Mouse (Mus musculus) heart, adult 2 months (tissue): Measurements from ENCODE around the gene Pkp3. TPM values are rescaled to one million over a fixed set of nuclear protein-coding genes. Genes with fewer than 3 reads are reported as not detected.

Source experiments
- DNase-seq, 2 experiments: peaks; one replicate each; pipeline ENCODE4 v3.0.0; 2021
- H3K27ac ChIP-seq: fragments of 200-600 bp; 2 replicates; pipeline ENCODE4 v1.8.1; 2022
- H3K27me3 ChIP-seq: fragments of 200-500 bp; 2 replicates; pipeline ENCODE4 v1.6.1; 2012; ENCODE audit warnings: mild to moderate bottlenecking, low read length, inconsistent platforms, mixed read lengths; ENCODE audit not compliant: control insufficient read depth, insufficient read depth
- H3K36me3 ChIP-seq: fragments of 200-500 bp; 2 replicates; pipeline ENCODE4 v1.6.1; 2012; ENCODE audit warnings: low read length, inconsistent platforms; ENCODE audit not compliant: control insufficient read depth, insufficient read depth
- H3K4me1 ChIP-seq: fragments of 200-500 bp; 2 replicates; pipeline ENCODE4 v1.6.1; 2011; ENCODE audit warnings: low read length; ENCODE audit not compliant: control insufficient read depth, insufficient read depth
- H3K4me3 ChIP-seq: fragments of 200-600 bp; 2 replicates; pipeline ENCODE4 v1.8.1; 2022
- H3K79me2 ChIP-seq: fragments of 200-500 bp; replicated peaks from 2 replicates; pipeline ENCODE4 v1.6.1; 2012; ENCODE audit warnings: mild to moderate bottlenecking, inconsistent platforms, low read length, moderate library complexity, mixed read lengths; ENCODE audit not compliant: control insufficient read depth, insufficient read depth
- H3K9ac ChIP-seq: fragments of 200-500 bp; 2 replicates; pipeline ENCODE4 v1.6.1; 2012; ENCODE audit warnings: low read depth, mild to moderate bottlenecking, control low read depth, inconsistent platforms, low read length, mixed read lengths
- CTCF ChIP-seq: fragments of 200-600 bp; IDR thresholded peaks from 2 replicates; pipeline ENCODE4 v1.8.1; 2022; ENCODE audit warnings: antibody characterized with exemption, mild to moderate bottlenecking, moderate library complexity
- EP300 ChIP-seq: fragments of 200-500 bp; IDR thresholded peaks from 2 replicates; pipeline ENCODE4 v1.6.1; 2011; ENCODE audit warnings: low read depth, low read length, control low read depth; ENCODE audit not compliant: insufficient read depth
- POLR2A ChIP-seq: fragments of 200-500 bp; IDR thresholded peaks from 2 replicates; pipeline ENCODE4 v1.6.1; 2011; ENCODE audit warnings: mild to moderate bottlenecking, low read depth, low read length, control low read depth; ENCODE audit not compliant: insufficient read depth
- WGBS: fragments of 180-500 bp; shearing (Covaris S2); methylation state at CpG from one replicate; pipeline ENCODE4 v1.1.7; 2018; 5-methylcytosine and 5-hydroxymethylcytosine counted together
- intact Hi-C: fragments of 180-260 bp; cut with DNase I; formaldehyde crosslinking; loops from one replicate; pipeline ENCODE4 v1.15.1; 2025
- polyA plus RNA-seq: library from polyadenylated mRNA; depleted of rRNA; stranded (reverse); fragments of >200 nt; gene quantifications from 2 replicates; pipeline ENCODE4 v1.2.3, GENCODE M21; 2012
- total RNA-seq, 2 experiments: library from RNA; stranded (reverse); gene quantifications; 2 replicates each; pipeline ENCODE4 v1.2.3; 2021

Gene Pkp3
- total and polyA plus RNA-seq, 3 experiments: 0.20 to 1.6 (median 0.21) TPM

DNA sequence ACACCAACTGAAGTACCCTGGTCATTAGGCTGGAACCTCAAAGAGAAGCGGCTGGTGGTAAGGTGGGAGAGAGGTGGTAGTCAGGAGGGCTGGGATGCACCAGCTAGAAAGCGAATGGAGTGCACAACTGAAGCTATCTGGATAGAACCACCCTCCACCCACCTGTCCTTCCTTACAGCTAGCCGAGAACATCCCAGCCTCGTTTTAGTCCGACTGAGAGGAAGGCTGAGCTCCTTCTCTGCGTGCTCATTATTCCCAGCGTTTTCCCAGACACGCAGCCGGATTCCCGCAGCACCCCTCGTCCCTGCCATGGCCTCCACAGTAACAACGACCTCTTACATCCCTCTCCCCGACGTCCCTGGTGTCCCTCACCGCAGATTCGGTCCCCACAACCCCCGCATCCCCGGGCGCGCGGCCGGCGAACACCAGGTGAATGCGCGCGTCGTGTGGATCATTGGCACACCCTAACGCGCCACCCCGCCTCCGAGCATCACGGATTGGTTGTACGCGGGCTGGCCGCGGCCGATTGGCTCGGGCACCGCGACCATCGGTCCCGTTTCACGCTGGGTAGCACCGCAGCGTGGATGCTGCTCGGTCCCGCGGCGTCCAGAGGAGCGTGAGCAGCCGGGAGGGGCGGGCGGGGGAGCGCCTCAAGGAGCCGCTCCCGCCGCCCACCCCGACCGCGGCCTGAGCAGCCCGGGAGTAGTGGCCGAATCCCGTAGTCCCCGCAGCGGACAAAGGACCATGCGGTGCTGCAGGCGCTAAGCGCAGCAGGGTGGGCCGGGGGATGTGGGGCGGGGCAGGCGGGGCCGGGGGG, 17.4 kb upstream of the Pkp3 start, which contains the start of gene B4galnt4:
TSS of gene B4galnt4 (plus strand) at position 679 of the 817 bp plus-strand sequence.
- H3K36me3 ChIP-seq: no peaks in the 10 kb centered on the region
- TF ChIP-seq POLR2A (no peak), EP300 (no peak), CTCF (no peak)
- peak; percentile 59 to 61 for DNase-seq
- no peaks in the 10 kb centered on the region for H3K79me2 ChIP-seq
- peaks cover 5% of the 10 kb centered on the region; the same call in 1 of the 2 replicates for H3K27me3 ChIP-seq
- intact Hi-C loops: no loop called here
- peak within 1 kb of the TSS; percentile 42 for H3K4me3 ChIP-seq
- no peak within 1 kb of the TSS for H3K27ac ChIP-seq
- no peaks in the 10 kb centered on the region; the same call in 1 of the 2 replicates for H3K4me1 ChIP-seq
- peak within 1 kb of the TSS; percentile 14; the same call in 1 of the 2 replicates for H3K9ac ChIP-seq
- WGBS: 2% methylated on average over 72 of the region's 72 CpGs

DNA sequence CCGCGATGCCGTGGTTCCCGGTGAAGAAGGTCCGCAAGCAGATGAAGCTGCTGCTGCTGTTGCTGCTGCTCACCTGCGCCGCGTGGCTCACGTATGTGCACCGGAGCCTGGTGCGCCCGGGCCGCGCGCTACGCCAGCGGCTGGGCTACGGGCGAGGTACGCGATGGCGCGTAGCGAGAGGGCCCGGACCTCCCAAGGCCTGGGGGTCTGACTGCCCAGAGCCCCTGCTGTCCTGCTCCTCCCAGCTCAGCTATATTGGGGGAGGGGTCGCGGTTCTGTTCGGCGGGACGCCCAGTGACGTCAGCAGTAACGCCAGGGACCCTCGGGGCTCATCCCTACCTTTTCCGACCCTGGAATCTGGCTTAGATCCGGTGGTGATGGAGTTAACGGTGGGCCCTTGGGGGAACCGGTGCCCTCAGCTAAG, 16.7 kb upstream of the Pkp3 start:
- intact Hi-C loops: no loop called here
- Histone ChIP-seq H3K27me3 (peaks cover 5% of the 10 kb centered on the region; the same call in 1 of the 2 replicates), H3K4me1 (no peaks in the 10 kb centered on the region; the same call in 1 of the 2 replicates), H3K79me2 (no peaks in the 10 kb centered on the region), H3K4me3 (peak overlapping the region; percentile 42), H3K9ac (no peak overlapping the region), H3K36me3 (no peaks in the 10 kb centered on the region), H3K27ac (no peak overlapping the region)
- WGBS: 3% methylated on average over 37 of the region's 37 CpGs
- TF ChIP-seq EP300 (no peak), POLR2A (no peak), CTCF (no peak)
- DNase-seq: no peak

DNA sequence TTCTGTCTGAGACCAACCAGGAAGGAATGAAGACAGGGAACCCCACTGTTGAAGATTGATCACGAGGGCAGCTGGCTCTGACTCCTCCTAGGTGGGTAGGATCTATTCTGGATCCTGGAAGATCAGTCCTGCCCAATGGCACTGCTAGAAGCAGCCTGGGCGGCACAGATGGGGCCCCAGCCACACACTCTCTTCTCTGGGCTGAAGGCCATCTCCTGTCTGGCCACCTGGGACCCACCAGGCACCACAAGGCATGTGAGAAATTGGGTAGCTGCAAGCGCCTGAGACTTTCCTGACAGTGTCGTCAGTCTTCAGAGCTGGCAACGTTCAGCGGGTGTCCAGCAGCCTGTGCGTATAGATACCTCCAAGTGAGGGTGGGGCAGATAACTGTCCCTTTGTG, 15.5 kb upstream of the Pkp3 start:
- intact Hi-C loops: no loop called here

DNA sequence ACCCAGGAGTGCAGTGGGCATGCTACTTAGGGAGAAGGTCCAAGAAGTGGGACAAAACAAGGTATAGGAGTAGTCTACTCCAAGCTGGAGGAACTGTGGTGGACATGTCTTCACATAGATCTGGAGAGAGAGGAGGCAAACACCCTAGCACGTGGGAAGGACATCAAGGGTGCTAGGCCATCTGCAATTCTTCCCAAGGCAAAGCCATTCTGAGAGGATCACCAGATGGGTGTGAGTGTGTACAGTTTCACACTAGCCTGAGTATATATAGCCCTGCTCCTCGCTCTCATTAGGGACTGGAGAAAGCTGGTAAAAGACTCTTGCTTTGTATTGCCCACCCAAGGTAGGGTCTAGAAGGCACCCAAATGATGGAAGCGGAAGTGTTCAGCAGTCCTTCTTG, 14.7 kb upstream of the Pkp3 start:
- Histone ChIP-seq H3K36me3 (no peaks in the 10 kb centered on the region), H3K79me2 (no peaks in the 10 kb centered on the region), H3K4me1 (no peaks in the 10 kb centered on the region; the same call in 1 of the 2 replicates), H3K27ac (no peak overlapping the region), H3K9ac (no peak overlapping the region), H3K27me3 (peaks cover 5% of the 10 kb centered on the region; the same call in 1 of the 2 replicates), H3K4me3 (no peak overlapping the region)
- 85% methylated on average over 3 of the region's 3 CpGs for WGBS
- no peak for DNase-seq
- TF ChIP-seq CTCF (no peak), POLR2A (no peak), EP300 (no peak)
- intact Hi-C loops: no loop called here

More for the DNA sequence above, 15.5 kb upstream of the Pkp3 start:
- H3K27ac ChIP-seq: no peak overlapping the region
- no peaks in the 10 kb centered on the region for H3K79me2 ChIP-seq
- TF ChIP-seq POLR2A (no peak), EP300 (no peak), CTCF (no peak)
- no peak for DNase-seq
- no peak overlapping the region for H3K9ac ChIP-seq
- H3K36me3 ChIP-seq: no peaks in the 10 kb centered on the region
- H3K27me3 ChIP-seq: peaks cover 5% of the 10 kb centered on the region; the same call in 1 of the 2 replicates
- no peaks in the 10 kb centered on the region; the same call in 1 of the 2 replicates for H3K4me1 ChIP-seq
- WGBS: 73% methylated on average over 7 of the region's 7 CpGs
- H3K4me3 ChIP-seq: no peak overlapping the region

DNA sequence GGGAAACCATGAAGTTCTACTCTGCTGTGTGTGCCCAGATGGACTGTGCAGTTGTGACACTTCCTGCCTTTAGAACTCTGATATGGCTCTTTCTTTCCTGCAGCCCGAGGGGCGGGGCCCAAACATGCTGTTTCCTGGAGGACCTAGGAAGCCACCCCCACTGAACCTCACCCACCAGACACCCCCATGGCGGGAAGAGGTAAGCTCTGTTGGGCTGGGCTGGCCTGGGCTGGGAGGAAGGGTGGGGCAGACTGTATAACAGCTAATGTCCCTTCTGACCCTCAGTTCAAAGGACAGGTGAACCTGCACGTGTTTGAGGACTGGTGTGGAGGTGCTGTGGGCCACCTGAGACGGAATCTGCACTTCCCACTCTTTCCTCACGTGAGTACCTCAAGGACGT, 13.8 kb upstream of the Pkp3 start:
- Histone ChIP-seq H3K36me3 (no peaks in the 10 kb centered on the region), H3K4me1 (no peaks in the 10 kb centered on the region; the same call in 1 of the 2 replicates), H3K79me2 (no peaks in the 10 kb centered on the region), H3K27me3 (peaks cover 5% of the 10 kb centered on the region; the same call in 1 of the 2 replicates), H3K27ac (no peak overlapping the region), H3K4me3 (no peak overlapping the region), H3K9ac (no peak overlapping the region)
- no peak for DNase-seq
- 54% methylated on average over 7 of the region's 7 CpGs for WGBS
- no peak for TF ChIP-seq CTCF
- TF ChIP-seq EP300: no peak
- no peak for TF ChIP-seq POLR2A
- intact Hi-C loops: no loop called here

DNA sequence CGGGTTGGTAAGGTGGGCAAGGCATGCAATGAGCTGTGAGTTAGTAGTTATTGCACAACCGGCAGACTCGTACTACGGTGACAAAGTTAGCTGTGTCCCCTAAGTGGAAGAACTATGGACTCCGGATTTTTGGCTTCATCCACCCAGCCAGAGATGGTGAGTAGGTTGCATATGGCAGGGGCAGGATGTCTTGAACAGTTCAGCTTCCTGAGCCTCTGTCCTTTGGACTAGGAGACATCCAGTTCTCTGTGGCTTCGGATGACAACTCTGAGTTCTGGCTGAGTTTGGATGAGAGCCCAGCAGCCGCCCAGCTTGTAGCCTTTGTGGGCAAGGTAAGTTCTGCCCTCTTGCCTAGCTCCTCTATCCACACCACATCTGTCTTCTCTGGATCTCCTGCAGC, 13.4 kb upstream of the Pkp3 start:
- no peak overlapping the region for H3K9ac ChIP-seq
- DNase-seq: no peak
- H3K79me2 ChIP-seq: no peaks in the 10 kb centered on the region
- WGBS: 80% methylated on average over 7 of the region's 7 CpGs
- no peak overlapping the region for H3K4me3 ChIP-seq
- peaks cover 5% of the 10 kb centered on the region; the same call in 1 of the 2 replicates for H3K27me3 ChIP-seq
- no peak overlapping the region for H3K27ac ChIP-seq
- H3K36me3 ChIP-seq: no peaks in the 10 kb centered on the region
- TF ChIP-seq POLR2A (no peak), EP300 (no peak), CTCF (no peak)
- intact Hi-C loops: no loop called here
- H3K4me1 ChIP-seq: no peaks in the 10 kb centered on the region; the same call in 1 of the 2 replicates
